Mouse (Mus musculus) myocyte (in vitro differentiated cells): ENCODE results near the gene Rnf157.

ENCODE experiments used
- MAX ChIP-seq: IDR thresholded peaks from one replicate; pipeline ENCODE4 v1.6.1; 2011; ENCODE audit warnings: low read depth, mild to moderate bottlenecking, control low read depth
- POLR2A ChIP-seq: IDR thresholded peaks from one replicate; pipeline ENCODE4 v1.6.1; 2011; ENCODE audit warnings: low read depth, mild to moderate bottlenecking, control low read depth, moderate library complexity; ENCODE audit not compliant: insufficient read length
- POLR2AphosphoS2 ChIP-seq: IDR thresholded peaks from one replicate; pipeline ENCODE4 v1.6.1; 2011; ENCODE audit warnings: low read depth, control low read depth; ENCODE audit not compliant: insufficient read length
- USF1 ChIP-seq: IDR thresholded peaks from one replicate; pipeline ENCODE4 v1.6.1; 2011; ENCODE audit warnings: low read depth, mild to moderate bottlenecking, control low read depth, moderate library complexity

GRCm38 (mm10) chr11:116354521-116354920, 58.3 kb downstream of the Rnf157 start:
- no peak for TF ChIP-seq POLR2A
- TF ChIP-seq MAX, result no peak
- no peak for TF ChIP-seq USF1
- no peak for TF ChIP-seq POLR2AphosphoS2
